Mouse (Mus musculus): Measurements from ENCODE around the gene Lhfp.

GRCm38 (mm10) chr3:53185439-53185838 is 144.1 kb downstream of the Lhfp start:
- no peak for TF ChIP-seq CTCF (conservative IDR thresholded peaks at IDR 0.05; ENCODE audit: low read length)
- no peak for TF ChIP-seq NANOG (IDR thresholded peaks at IDR 0.05; ENCODE audit: borderline replicate concordance, low read length)
- no peak for TF ChIP-seq POU5F1 (IDR thresholded peaks at IDR 0.05; ENCODE audit: borderline replicate concordance, low read length)

Data from E14TG2a.4 (cell line).